Mouse (Mus musculus): Measurements from ENCODE around the gene Syn2.

- no peak for TF ChIP-seq POLR2A (IDR thresholded peaks at IDR 0.05; ENCODE audit: low read depth, low read length)
- TF ChIP-seq CTCF (conservative IDR thresholded peaks at IDR 0.05; ENCODE audit: insufficient read depth, insufficient read length, low read depth, low read length) = no peak
Observed at GRCm38 (mm10) chr6:115320927-115321714, 186.4 kb downstream of the Syn2 start.
